Mouse (Mus musculus) embryo, embryonic 10 days (tissue): ENCODE measurements around the gene Npat.
A peak's percentile ranks its signal among the peaks of the same experiment; 100 is the strongest.

Experiments
- DNase-seq: peaks from one replicate; pipeline ENCODE4 v3.0.0-alpha.2; 2015; ENCODE audit warnings: low spot score

The Npat gene

GRCm38 (mm10) chr9:53609968-53610781 lies 73.3 kb downstream of the Npat start, which contains the start of gene Acat1:
Gene Acat1, minus strand, starts transcription at chr9:53610382.
- DNase-seq: peak; percentile 90

GRCm38 (mm10) chr9:53614286-53614685 lies 77.4 kb downstream of the Npat start:
- DNase-seq: no peak

GRCm38 (mm10) chr9:53615246-53615645 lies 78.4 kb downstream of the Npat start:
- peak; percentile 18 for DNase-seq
